Mouse (Mus musculus): ENCODE measurements around the gene Gpr4. TPM values are rescaled to one million over a fixed set of nuclear protein-coding genes. Genes with fewer than 3 reads are reported as not detected.

Gene Gpr4
- total RNA-seq, 2 experiments from 2014 or later = 7.4 to 9.2 TPM

- DNase-seq = no peak
These were observed 16.4 kb downstream of the Gpr4 start for GRCm38 (mm10) chr7:19228793-19229148.

GRCm38 (mm10) chr7:19229404-19229803 is 17.1 kb downstream of the Gpr4 start:
- DNase-seq = no peak

GRCm38 (mm10) chr7:19230041-19230580 is 17.8 kb downstream of the Gpr4 start:
- no peak for DNase-seq

- DNase-seq = no peak
These were observed 18.6 kb downstream of the Gpr4 start for GRCm38 (mm10) chr7:19230899-19231298.

- no peak for DNase-seq
These were observed 19.5 kb downstream of the Gpr4 start for GRCm38 (mm10) chr7:19231849-19232248.

- DNase-seq = no peak
These were observed 22.3 kb downstream of the Gpr4 start for GRCm38 (mm10) chr7:19234652-19235051.

GRCm38 (mm10) chr7:19235092-19235671 is 22.8 kb downstream of the Gpr4 start:
- DNase-seq = no peak

GRCm38 (mm10) chr7:19236411-19236810 is 24.1 kb downstream of the Gpr4 start:
- peak; percentile 29 for DNase-seq

- DNase-seq = no peak
These were observed 26.0 kb downstream of the Gpr4 start for GRCm38 (mm10) chr7:19238344-19238743.

- DNase-seq = peak; percentile 94
These were observed 27.1 kb downstream of the Gpr4 start for GRCm38 (mm10) chr7:19239423-19239822.

GRCm38 (mm10) chr7:19239986-19240385 is 27.6 kb downstream of the Gpr4 start:
- DNase-seq = no peak

GRCm38 (mm10) chr7:19240905-19241463 is 28.6 kb downstream of the Gpr4 start:
- no peak for DNase-seq

- no peak for DNase-seq
These were observed 29.7 kb downstream of the Gpr4 start for GRCm38 (mm10) chr7:19242005-19242404.

- no peak for DNase-seq
These were observed 31.5 kb downstream of the Gpr4 start for GRCm38 (mm10) chr7:19243858-19244257.

- DNase-seq = peak; percentile 52
These were observed 32.7 kb downstream of the Gpr4 start for GRCm38 (mm10) chr7:19245083-19245482.

- no peak for DNase-seq
These were observed 34.5 kb downstream of the Gpr4 start for GRCm38 (mm10) chr7:19246855-19247254.

- DNase-seq = no peak
These were observed 35.2 kb downstream of the Gpr4 start for GRCm38 (mm10) chr7:19247511-19247910.

- no peak for DNase-seq
These were observed 39.7 kb downstream of the Gpr4 start for GRCm38 (mm10) chr7:19252078-19252477.

- DNase-seq = no peak
These were observed 41.1 kb downstream of the Gpr4 start for GRCm38 (mm10) chr7:19253437-19253836.

- DNase-seq = no peak
These were observed 43.1 kb downstream of the Gpr4 start for GRCm38 (mm10) chr7:19255395-19255794.

- no peak for DNase-seq
These were observed 44.2 kb downstream of the Gpr4 start for GRCm38 (mm10) chr7:19256567-19256966.

- peak; percentile 71 for DNase-seq
These were observed 45.2 kb downstream of the Gpr4 start for GRCm38 (mm10) chr7:19257390-19258022.

GRCm38 (mm10) chr7:19258336-19258735 is 46.0 kb downstream of the Gpr4 start:
- peak; percentile 52 for DNase-seq

GRCm38 (mm10) chr7:19265147-19265546 is 52.8 kb downstream of the Gpr4 start:
- peak; percentile 55 for DNase-seq
